Mouse (Mus musculus) cerebellum, adult 18-20 months (tissue): ENCODE measurements around the gene Fos.
A peak's percentile ranks its signal among the peaks of the same experiment; 100 is the strongest.

Experiments used
- DNase-seq, 2 experiments: peaks; one replicate each; pipeline ENCODE4 v3.0.0; 2021

Gene Fos

GRCm38 (mm10) chr12:85473481-85474297 is at the start of gene Fos:
Fos (plus strand) TSS chr12:85473890.
- DNase-seq, result peak; percentile 89

GRCm38 (mm10) chr12:85425721-85426120 is 48.0 kb upstream of the Fos start:
- DNase-seq, result no peak

GRCm38 (mm10) chr12:85426126-85426525 is 47.6 kb upstream of the Fos start:
- no peak for DNase-seq

- no peak for DNase-seq
Measured at GRCm38 (mm10) chr12:85427802-85428201, 45.9 kb upstream of the Fos start.

DNA sequence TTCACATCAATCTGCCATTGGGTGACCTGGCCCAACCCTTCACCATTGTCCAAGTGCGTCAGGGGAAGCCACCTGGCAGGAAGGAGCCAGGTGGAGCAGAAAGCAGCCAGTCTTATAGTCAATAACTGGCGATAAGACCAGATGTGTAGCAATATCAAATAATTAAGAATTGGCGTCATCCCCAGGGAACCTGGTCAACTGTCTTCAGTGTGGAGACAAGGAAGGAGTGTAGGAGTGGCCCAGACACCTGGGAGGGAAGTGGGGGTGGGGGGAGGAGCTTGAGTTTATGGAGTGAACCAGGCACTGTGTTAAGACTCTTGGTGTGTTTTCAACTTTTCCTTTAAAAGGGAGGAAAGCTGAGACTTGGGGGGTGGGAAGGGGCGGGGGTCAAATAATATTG is 43.7 kb upstream of the Fos start:
- DNase-seq, result no peak

GRCm38 (mm10) chr12:85430434-85430833 is 43.3 kb upstream of the Fos start:
- DNase-seq, result no peak

DNA sequence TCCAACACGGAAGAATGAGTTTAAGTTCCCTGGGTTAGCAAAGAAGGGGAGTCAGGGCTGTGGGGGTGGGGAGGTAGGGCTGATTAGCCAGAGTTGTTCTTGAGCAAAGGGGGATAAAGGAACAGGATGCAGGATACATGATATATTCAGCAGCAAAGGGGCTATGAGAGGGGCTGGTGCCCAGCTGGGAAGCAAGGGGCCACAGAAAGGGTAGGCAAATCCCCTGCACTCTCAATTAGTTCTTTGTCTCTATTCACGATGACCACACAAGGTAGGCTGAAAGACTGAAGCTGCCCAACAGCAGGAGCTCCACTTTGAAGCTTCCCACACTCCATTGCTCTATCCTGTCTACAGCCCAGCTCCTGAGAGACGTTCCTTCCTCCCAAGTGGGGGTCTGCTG is 39.8 kb upstream of the Fos start:
- no peak for DNase-seq

DNA sequence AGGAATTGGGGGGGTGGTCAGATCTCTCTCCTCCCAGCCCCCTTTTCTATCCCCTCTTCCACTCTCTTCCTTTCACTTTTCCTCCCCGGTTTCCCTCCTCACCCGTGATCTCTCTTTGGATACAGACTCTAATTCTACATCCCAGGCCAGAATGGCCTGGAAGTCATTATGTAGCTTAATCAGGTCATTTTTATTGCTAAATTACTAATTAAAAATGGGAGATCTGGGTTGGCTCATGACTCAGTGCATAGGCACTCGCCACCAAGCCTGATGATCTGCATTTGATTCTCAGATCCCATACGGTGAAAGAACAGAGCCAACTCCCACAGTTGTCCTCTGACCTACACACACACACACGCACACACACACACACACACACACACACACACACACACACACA is 39.2 kb upstream of the Fos start:
- no peak for DNase-seq

- peak; percentile 87 to 90 for DNase-seq
Measured at GRCm38 (mm10) chr12:85436021-85436621, 37.6 kb upstream of the Fos start.

GRCm38 (mm10) chr12:85437172-85437876 is 36.4 kb upstream of the Fos start:
- peak; percentile 60 to 62 for DNase-seq

DNA sequence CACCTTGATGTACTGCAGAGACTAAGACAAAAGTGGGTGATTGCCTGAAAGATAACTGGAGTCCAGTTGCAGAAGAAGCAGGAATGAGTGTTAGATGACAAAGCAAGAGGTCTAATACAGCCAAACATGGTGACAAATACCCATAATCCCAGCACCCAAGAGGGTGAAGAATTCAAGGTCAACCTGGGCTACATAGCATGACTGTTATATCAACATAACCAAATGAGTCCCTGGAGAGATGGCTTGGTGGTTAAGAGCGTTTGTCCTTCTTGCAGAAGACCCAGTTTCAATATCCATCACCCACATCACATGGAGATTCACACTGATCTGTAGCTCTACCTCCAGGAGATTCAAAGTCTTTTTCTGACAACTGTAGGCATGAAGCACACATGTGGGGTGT is 30.2 kb upstream of the Fos start:
- DNase-seq, result no peak

DNA sequence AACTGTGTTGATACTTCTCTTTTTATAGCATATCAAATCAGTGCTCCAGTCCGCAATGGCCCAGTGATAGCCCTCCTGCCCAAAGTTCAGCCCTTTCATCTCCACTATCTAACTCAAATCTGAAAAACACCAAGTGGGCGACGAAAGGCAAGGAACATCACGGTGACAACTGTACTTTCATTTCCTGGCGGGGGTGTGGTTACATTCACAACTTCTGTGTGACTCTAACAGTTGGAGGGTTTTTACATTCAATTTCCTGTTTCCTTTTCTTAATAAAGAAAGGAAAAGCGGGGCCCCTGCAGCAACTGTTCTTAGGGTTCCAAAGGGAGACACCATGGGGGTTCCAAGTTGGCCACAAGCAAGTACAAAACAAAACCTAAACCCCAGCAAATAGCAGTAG is 29.0 kb upstream of the Fos start:
- DNase-seq, result no peak

- no peak for DNase-seq
Measured at GRCm38 (mm10) chr12:85447009-85447408, 26.7 kb upstream of the Fos start.

DNA sequence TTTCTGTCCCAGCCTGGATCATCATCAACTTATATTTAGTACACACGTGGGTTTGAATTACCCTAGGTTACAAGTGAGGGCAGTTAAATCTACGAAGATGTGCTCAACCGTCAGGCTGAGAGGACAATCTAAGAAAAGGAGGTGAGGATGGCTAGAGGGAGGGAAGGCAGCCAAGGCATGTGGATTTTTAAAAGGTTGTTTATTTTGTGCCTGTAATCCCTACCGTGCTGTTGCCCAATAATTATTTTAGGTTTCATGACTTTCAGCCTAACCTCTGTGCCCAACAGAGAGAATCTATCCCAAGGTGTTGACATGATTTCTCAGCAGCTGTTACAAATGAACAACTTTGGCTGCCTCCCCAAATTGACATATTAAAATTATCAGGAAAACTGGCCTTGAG is 26.2 kb upstream of the Fos start:
- DNase-seq, result no peak

GRCm38 (mm10) chr12:85449478-85449877 is 24.2 kb upstream of the Fos start:
- no peak for DNase-seq

GRCm38 (mm10) chr12:85451693-85452491 is 21.8 kb upstream of the Fos start:
- no peak for DNase-seq

GRCm38 (mm10) chr12:85455065-85456058 is 18.3 kb upstream of the Fos start:
- DNase-seq, result peak; percentile 91 to 92

DNA sequence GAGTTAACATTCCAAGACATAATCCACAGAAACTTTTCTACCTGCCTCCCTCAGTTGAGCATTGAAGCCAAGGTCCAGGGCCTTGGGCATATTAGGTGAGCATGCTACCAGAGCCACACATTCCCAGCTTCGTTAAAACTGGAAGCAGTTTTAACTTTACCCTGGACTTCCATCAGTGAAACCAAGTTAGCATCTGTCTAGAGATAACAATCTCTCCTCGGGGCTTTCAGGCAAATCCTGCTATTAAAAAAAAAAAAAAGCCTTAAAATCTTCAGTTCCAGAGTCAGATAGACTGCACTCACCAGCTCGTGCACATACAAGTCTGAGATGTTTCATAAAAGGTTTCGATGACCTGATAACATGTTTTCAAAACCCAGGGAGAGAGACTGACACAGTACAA is 17.4 kb upstream of the Fos start:
- no peak for DNase-seq

DNA sequence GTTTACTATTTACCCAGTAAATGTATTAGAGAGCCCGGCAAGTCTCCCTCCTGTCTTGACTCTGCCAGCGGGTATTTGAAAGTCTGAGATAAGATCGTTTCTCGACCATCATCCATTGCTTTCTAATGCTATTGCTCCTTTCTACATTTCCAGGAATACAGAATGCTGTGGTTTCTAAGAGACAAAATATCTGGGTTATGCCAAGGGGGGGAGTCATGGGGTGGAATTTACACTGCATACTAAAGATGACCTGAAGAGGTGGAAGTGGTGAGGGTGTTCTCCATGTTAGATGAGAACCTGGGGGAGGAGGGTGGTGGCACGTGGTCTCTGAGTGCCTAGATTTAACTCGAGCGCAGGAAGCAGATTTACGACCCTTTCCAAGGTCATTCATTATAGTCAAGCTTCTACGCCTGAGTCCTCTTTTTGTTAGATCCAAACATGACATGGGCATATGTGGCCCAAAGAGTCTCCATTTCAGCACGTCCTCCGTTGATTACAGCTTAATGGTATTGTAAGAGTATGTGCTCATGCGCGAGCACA is 16.7 kb upstream of the Fos start:
- no peak for DNase-seq

DNA sequence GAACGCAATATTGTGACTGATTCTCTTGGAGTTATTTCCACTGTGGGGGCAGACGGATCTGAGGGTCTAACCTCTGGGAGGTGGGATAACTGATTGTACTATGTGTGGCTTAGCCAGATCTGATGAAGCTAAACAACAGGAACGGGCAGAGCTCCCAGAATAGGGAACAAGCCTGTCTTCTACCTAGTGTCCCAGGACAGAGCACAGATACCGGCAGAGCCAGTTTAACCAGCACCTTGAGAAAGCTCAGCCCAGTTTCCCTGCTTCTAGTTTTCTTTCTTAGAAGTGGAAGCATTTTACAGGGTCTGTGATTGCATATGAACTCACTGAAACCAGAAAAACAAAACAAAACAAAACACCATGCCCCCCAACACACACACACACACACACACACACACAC is 13.9 kb upstream of the Fos start:
- DNase-seq, result no peak

DNA sequence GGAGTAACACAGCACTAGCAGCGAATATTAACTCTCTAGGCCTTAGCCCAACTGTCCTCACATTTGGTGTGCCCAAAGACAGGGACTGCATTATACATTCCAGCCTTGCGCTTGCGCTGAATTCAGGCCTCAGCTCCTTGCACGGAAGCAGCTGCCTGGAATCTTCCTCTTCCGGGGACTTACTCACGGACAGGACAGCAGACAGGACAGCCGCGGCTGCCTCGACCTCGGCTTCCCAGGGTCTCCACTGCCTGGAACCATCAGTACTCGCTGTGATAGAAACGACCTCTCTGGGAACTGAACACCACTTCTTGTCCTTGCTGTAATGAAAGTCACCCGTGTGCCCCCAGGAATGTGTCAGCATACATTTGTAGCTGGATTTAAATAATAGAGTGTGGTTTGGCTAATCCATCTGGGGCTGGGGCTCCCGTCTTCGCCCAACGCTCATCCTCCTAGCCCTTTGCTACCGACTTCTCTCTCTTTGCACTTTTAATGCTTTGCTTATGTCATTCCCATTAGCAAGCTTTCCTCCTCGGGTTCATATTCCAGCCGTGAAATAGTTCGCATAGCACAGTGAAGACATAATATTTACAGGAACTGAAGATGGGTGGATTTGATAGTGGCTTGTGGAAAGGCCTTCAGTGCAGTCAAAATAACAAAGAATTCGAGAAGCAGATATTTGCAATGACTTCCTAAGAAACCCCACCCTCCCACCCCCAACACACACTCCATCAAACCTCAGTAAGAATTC is 11.6 kb upstream of the Fos start:
- DNase-seq, result no peak
